Mouse (Mus musculus) macrophage (primary cell): Measurements from ENCODE around the gene Ift43. TPM values are rescaled to one million over a fixed set of nuclear protein-coding genes. Genes with fewer than 3 reads are reported as not detected.

Source experiments
- H3K27ac ChIP-seq: fragments of 350-480 bp; formaldehyde crosslinking; 2 replicates; pipeline ENCODE4 v1.9.0; 2021
- H3K36me3 ChIP-seq: fragments of 350-480 bp; formaldehyde crosslinking; 2 replicates; pipeline ENCODE4 v1.9.0; 2021; ENCODE audit errors: inconsistent target
- H3K4me3 ChIP-seq: fragments of 350-480 bp; formaldehyde crosslinking; 2 replicates; pipeline ENCODE4 v1.9.0; 2021; ENCODE audit errors: inconsistent target
- H3K79me2 ChIP-seq: fragments of 350-480 bp; formaldehyde crosslinking; 2 replicates; pipeline ENCODE4 v1.9.0; 2021; ENCODE audit errors: inconsistent target
- WGBS: methylation state at CpG from one replicate; pipeline ENCODE4 v1.1.7; 2026; ENCODE audit warnings: inconsistent platforms; ENCODE audit not compliant: missing documents; 5-methylcytosine and 5-hydroxymethylcytosine counted together
- polyA plus RNA-seq: library from polyadenylated mRNA; stranded (reverse); fragments of 250-400 nt; gene quantifications from 3 replicates; pipeline ENCODE4 v1.2.4, GENCODE M21; 2018; ENCODE audit warnings: inconsistent platforms

The Ift43 gene
- polyA plus RNA-seq, 1 experiment from 2014 or later, result 13.1 TPM

- Histone ChIP-seq H3K4me3 (no peak overlapping the region), H3K36me3 (no peaks in the 10 kb centered on the region), H3K79me2 (no peaks in the 10 kb centered on the region), H3K27ac (no peak overlapping the region)
- WGBS, result 79% methylated on average over 5 of the region's 5 CpGs
Observed at GRCm38 (mm10) chr12:86188161-86188560, 105.8 kb downstream of the Ift43 start.

DNA sequence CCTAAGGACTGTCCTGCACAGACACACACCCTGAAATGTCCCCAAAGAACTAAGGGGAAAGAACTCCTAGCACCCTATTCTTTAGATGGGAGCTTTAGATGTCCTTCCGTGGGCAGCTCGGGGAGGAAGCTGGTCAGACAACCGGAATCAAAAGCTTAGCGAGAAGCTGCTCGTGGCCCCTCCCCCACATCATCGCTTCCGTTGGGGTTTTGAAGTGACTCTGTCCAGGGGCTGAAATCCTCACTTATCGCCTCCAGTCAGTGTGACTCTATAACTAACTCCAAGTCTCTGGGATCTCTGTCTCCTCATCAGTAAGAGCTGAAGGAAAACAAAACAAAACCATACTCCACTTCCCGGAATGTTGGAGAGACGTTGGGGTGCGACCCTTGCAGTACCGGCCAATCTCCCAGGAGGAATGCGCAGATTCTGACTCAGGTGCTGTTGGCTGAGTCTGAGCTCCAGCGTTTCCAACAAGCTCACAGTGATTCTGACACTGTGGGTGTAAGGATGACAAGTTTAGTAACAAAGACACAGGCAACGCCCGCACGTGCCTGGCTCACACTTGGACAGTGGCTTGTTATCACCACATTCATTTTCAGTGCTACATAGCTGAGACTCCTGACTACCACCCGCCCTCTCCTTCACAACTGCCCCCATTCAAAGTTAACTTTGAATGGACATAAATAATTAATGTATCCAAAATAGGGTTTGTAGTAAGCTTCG is 107.4 kb downstream of the Ift43 start:
- Histone ChIP-seq H3K79me2 (no peaks in the 10 kb centered on the region), H3K36me3 (no peaks in the 10 kb centered on the region), H3K27ac (no peak overlapping the region), H3K4me3 (no peak overlapping the region)
- whole genome bisulfite sequencing, result 25% methylated on average over 19 of the region's 19 CpGs

DNA sequence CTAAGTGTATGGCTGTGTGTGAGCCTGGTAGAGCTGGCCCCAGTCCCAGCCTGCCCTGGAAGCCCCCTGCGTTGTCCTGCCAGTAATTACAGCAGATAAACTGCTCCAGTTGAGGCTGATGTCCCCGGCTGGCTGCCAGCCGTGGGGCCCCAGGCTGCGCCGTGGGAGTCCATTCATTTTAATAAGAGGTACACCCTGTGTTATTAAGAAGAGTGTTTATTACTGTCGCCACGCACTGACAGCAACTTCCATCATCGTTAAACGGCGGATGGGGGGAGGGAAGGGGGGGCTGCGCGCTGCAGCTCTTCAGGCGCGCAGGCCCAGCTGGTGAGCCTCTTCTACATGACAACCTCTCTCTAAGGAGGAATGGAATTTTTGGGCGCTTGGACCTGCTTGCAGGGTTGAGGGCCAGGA is 109.7 kb downstream of the Ift43 start:
- H3K4me3 ChIP-seq, result no peak overlapping the region
- H3K79me2 ChIP-seq, result no peaks in the 10 kb centered on the region
- WGBS, result 86% methylated on average over 13 of the region's 15 CpGs
- no peaks in the 10 kb centered on the region for H3K36me3 ChIP-seq
- no peak overlapping the region for H3K27ac ChIP-seq

DNA sequence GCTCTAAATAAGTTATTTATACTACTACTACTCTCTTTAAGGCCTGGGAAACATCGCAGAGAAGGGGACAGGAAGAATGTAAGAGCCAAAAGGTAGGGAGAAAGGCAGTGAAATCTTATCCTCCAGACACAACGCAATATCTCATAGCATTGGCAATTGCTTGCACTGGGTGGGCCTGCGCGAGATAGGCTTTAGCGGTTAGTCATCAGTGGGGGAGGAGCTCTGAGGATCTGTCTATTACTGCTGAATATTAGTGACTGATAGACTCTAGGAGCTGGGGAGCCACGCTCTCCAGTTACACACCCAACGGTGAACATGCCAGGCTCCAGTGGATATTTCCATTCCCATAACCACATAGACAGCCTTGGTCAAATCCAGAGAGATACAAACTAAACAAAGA is 114.6 kb downstream of the Ift43 start:
- 93% methylated on average over 7 of the region's 7 CpGs for WGBS
- Histone ChIP-seq H3K36me3 (no peaks in the 10 kb centered on the region), H3K79me2 (no peaks in the 10 kb centered on the region), H3K27ac (no peak overlapping the region), H3K4me3 (no peak overlapping the region)

- Histone ChIP-seq H3K36me3 (no peaks in the 10 kb centered on the region), H3K4me3 (no peak overlapping the region), H3K79me2 (no peaks in the 10 kb centered on the region), H3K27ac (no peak overlapping the region)
- 50% methylated on average over 8 of the region's 8 CpGs for WGBS
Observed at GRCm38 (mm10) chr12:86203443-86204057, 121.2 kb downstream of the Ift43 start.

- 6% methylated on average over 19 of the region's 19 CpGs for WGBS
- Histone ChIP-seq H3K4me3 (no peak overlapping the region), H3K36me3 (no peaks in the 10 kb centered on the region), H3K27ac (no peak overlapping the region), H3K79me2 (no peaks in the 10 kb centered on the region)
Observed at GRCm38 (mm10) chr12:86211099-86211520, 128.8 kb downstream of the Ift43 start.

Other genes starting within 250 kb of the Ift43 start
- 0.12 to 0.78 TPM (median 0.37 TPM) in 3 replicates for gene Tgfb3, start 3.5 kb upstream of the Ift43 start, polyA plus RNA-seq
- gene Gpatch2l, start 159.3 kb downstream of the Ift43 start, polyA plus RNA-seq, result 16.4 to 20.3 TPM (median 17.9 TPM) in 3 replicates